Comparison of ENCODE assay signal across 7 mouse cellular contexts in genomic region chr11:117654934-117655291, GRCm38 (mm10). TPM values are rescaled to one million over a fixed set of nuclear protein-coding genes. Genes with fewer than 3 reads are reported as not detected.
DNase-seq lines count a peak whose midpoint lies in the region; ATAC-seq and TF ChIP-seq lines count a peak whose summit lies in the region.

No protein-coding gene starts in this region.

- H3K9me3 ChIP-seq in embryonic facial prominence, embryonic 13.5 days = no peaks in the 10 kb centered on the region
- H3K9me3 ChIP-seq in hindbrain, embryonic 16.5 days (ENCODE audit: control insufficient read depth, low read length) = no peaks in the 10 kb centered on the region
- H3K9me3 ChIP-seq in midbrain, embryonic 16.5 days (replicated peaks; ENCODE audit: control insufficient read depth, low read length, poor library complexity, severe bottlenecking) = no peaks in the 10 kb centered on the region

- no peak for TF ChIP-seq CTCF in lung, adult 2 months (IDR thresholded peaks at IDR 0.05; ENCODE audit: insufficient read depth, low read length)

- no peaks in the 10 kb centered on the region for H3K36me3 ChIP-seq in embryonic facial prominence, embryonic 13.5 days
- H3K36me3 ChIP-seq in hindbrain, embryonic 16.5 days (ENCODE audit: control insufficient read depth, insufficient read depth, low read length) = no peaks in the 10 kb centered on the region
- H3K36me3 ChIP-seq in midbrain, embryonic 16.5 days (ENCODE audit: control insufficient read depth, insufficient read depth, low read length) = no peaks in the 10 kb centered on the region

- no peaks in the 10 kb centered on the region for H3K27me3 ChIP-seq in embryonic facial prominence, embryonic 13.5 days
- no peaks in the 10 kb centered on the region; the same call in 1 of the 2 replicates for H3K27me3 ChIP-seq in hindbrain, embryonic 16.5 days (replicated peaks; ENCODE audit: control insufficient read depth, insufficient read depth, low read length)
- no peaks in the 10 kb centered on the region for H3K27me3 ChIP-seq in midbrain, embryonic 16.5 days (ENCODE audit: control insufficient read depth, insufficient read depth, low read depth, low read length)

- ATAC-seq in embryonic facial prominence, embryonic 13.5 days (ENCODE audit: insufficient number of reproducible peaks, insufficient read depth, low FRiP score, low TSS enrichment, low read depth) = peak; percentile 18
- peak; percentile 46 for ATAC-seq in hindbrain, embryonic 16.5 days
- ATAC-seq in midbrain, embryonic 16.5 days = peak; percentile 37

- peak overlapping the region; percentile 77 for H3K4me3 ChIP-seq in lung, adult 2 months (replicated peaks; ENCODE audit: extremely low read depth, low read depth, low read length)
- H3K4me3 ChIP-seq in embryonic facial prominence, embryonic 13.5 days = peak overlapping the region; percentile 95
- H3K4me3 ChIP-seq in hindbrain, embryonic 16.5 days (ENCODE audit: low read length) = peak overlapping the region; percentile 92
- peak overlapping the region; percentile 90 for H3K4me3 ChIP-seq in midbrain, embryonic 16.5 days (ENCODE audit: low read depth, low read length)

- TF ChIP-seq POLR2A in lung, adult 2 months (IDR thresholded peaks at IDR 0.05; ENCODE audit: borderline replicate concordance, extremely low read depth, low read depth, low read length) = no peak

- H3K4me2 ChIP-seq in embryonic facial prominence, embryonic 13.5 days = peak overlapping the region; percentile 87
- peak overlapping the region; percentile 91 for H3K4me2 ChIP-seq in hindbrain, embryonic 16.5 days (ENCODE audit: low read length)
- H3K4me2 ChIP-seq in midbrain, embryonic 16.5 days (ENCODE audit: low read length) = peak overlapping the region; percentile 78

- H3K27ac ChIP-seq in embryonic facial prominence, embryonic 13.5 days = peak overlapping the region; percentile 98
- peak overlapping the region; percentile 98 for H3K27ac ChIP-seq in hindbrain, embryonic 16.5 days (ENCODE audit: low read depth, low read length)
- peak overlapping the region; percentile 99 for H3K27ac ChIP-seq in midbrain, embryonic 16.5 days (ENCODE audit: low read length)

- peak overlapping the region; percentile 97 for H3K9ac ChIP-seq in embryonic facial prominence, embryonic 13.5 days
- peak overlapping the region; percentile 97 for H3K9ac ChIP-seq in hindbrain, embryonic 16.5 days (ENCODE audit: low read depth, low read length)
- peak overlapping the region; percentile 97 for H3K9ac ChIP-seq in midbrain, embryonic 16.5 days (ENCODE audit: low read depth, low read length)

- 2% methylated on average over 50 of the region's 66 CpGs for WGBS in lung, adult 2 months
- under 1% methylated on average over 40 of the region's 66 CpGs for WGBS in embryonic facial prominence, embryonic 13.5 days
- 0% methylated on average over 7 of the region's 66 CpGs for WGBS in hindbrain, embryonic 16.5 days
- whole genome bisulfite sequencing in midbrain, embryonic 16.5 days = under 1% methylated on average over 21 of the region's 66 CpGs

- DNase-seq in lung, adult 2 months = no peak
- no peak for DNase-seq in lung, postnatal 14 days
- DNase-seq in ovary, adult 18-20 months (ENCODE audit: low spot score) = no peak
- DNase-seq in cerebellum, postnatal 4 days (ENCODE audit: low spot score in 2 of 2) = no peak

- H3K4me1 ChIP-seq in lung, adult 2 months (ENCODE audit: control insufficient read depth, insufficient read depth, low read length) = peaks cover 7% of the 10 kb centered on the region
- peaks cover 43% of the 10 kb centered on the region for H3K4me1 ChIP-seq in embryonic facial prominence, embryonic 13.5 days
- H3K4me1 ChIP-seq in hindbrain, embryonic 16.5 days (ENCODE audit: control insufficient read depth, insufficient read depth, low read depth, low read length) = peaks cover 34% of the 10 kb centered on the region
- peaks cover 41% of the 10 kb centered on the region for H3K4me1 ChIP-seq in midbrain, embryonic 16.5 days (ENCODE audit: control insufficient read depth, insufficient read depth, low read length)

RNA-seq across cellular contexts. Expression of gene Tnrc6c, which starts 0.8 kb away (rescaled TPM):
- polyA plus RNA-seq in lung, adult 2 months (2012; rRNA removed) = 21.3 and 22.4 TPM in 2 replicates
- 18.4 and 22.5 TPM in 2 replicates for polyA plus RNA-seq in embryonic facial prominence, embryonic 13.5 days (2015; fragmentation: Nextera tagmentation; extraction: Ambion mirVana)
- polyA plus RNA-seq in hindbrain, embryonic 16.5 days (2015; fragmentation: Nextera tagmentation; extraction: Ambion mirVana) = 18.9 and 21.4 TPM in 2 replicates
- 28.1 and 31.6 TPM in 2 replicates for polyA plus RNA-seq in midbrain, embryonic 16.5 days (2015; fragmentation: Nextera tagmentation; extraction: Ambion mirVana)
